ENCODE assay signal across 15 mouse cellular contexts in genomic region chr8:90825459-90825871, GRCm38 (mm10). TPM values are rescaled to one million over a fixed set of nuclear protein-coding genes. Genes with fewer than 3 reads are reported as not detected.
DNase-seq lines count a peak whose midpoint lies in the region; ATAC-seq lines count a peak whose summit lies in the region.
"Had no signal": no experiment of that assay in that cellular context is flagged by ENCODE, and none has a peak within 500 bp of the region (broad histone marks: within the 10 kb centered on the region; RNA-seq: fewer than 3 reads in every experiment).

No protein-coding gene starts in this region.

- no peak overlapping the region for H3K9ac ChIP-seq in intestine, embryonic 14.5 days (ENCODE audit: low read length)
- no peak overlapping the region for H3K9ac ChIP-seq in stomach, embryonic 15.5 days
- H3K9ac ChIP-seq: embryonic facial prominence, embryonic 12.5 days; neural tube, embryonic 15.5 days had no signal

- H3K4me2 ChIP-seq in intestine, embryonic 14.5 days (ENCODE audit: low read length) = no peak overlapping the region
- peak overlapping the region; percentile 40 for H3K4me2 ChIP-seq in stomach, embryonic 15.5 days
- H3K4me2 ChIP-seq: embryonic facial prominence, embryonic 12.5 days; neural tube, embryonic 15.5 days had no signal

- peaks cover 27% of the 10 kb centered on the region for H3K4me1 ChIP-seq in erythroblast, embryonic 14.5 days (ENCODE audit: control insufficient read depth)
- peaks cover 12% of the 10 kb centered on the region; the same call in 1 of the 2 replicates for H3K4me1 ChIP-seq in intestine, embryonic 14.5 days (replicated peaks; ENCODE audit: control insufficient read depth, insufficient read depth, low read length)
- H3K4me1 ChIP-seq in stomach, embryonic 15.5 days = peaks cover 9% of the 10 kb centered on the region; the same call in 1 of the 2 replicates
- H3K4me1 ChIP-seq in forebrain, embryonic 10.5 days = peaks cover 22% of the 10 kb centered on the region

- WGBS in intestine, embryonic 14.5 days = 67% methylated on average over 9 of the region's 9 CpGs
- 67% methylated on average over 9 of the region's 9 CpGs for WGBS in stomach, embryonic 15.5 days
- WGBS in forebrain, embryonic 10.5 days = 84% methylated on average over 9 of the region's 9 CpGs

- no peaks in the 10 kb centered on the region for H3K9me3 ChIP-seq in erythroblast, embryonic 14.5 days (ENCODE audit: control insufficient read depth, low read length)
- H3K9me3 ChIP-seq in intestine, embryonic 14.5 days (ENCODE audit: control insufficient read depth, low read length) = no peaks in the 10 kb centered on the region
- no peaks in the 10 kb centered on the region for H3K9me3 ChIP-seq in stomach, embryonic 15.5 days
- H3K9me3 ChIP-seq in forebrain, embryonic 10.5 days = no peaks in the 10 kb centered on the region
- H3K9me3 ChIP-seq: embryonic facial prominence, embryonic 12.5 days; neural tube, embryonic 15.5 days had no signal

- intact Hi-C loops in heart, postnatal 10 days (cut with DNase I) = no loop called here

- no peaks in the 10 kb centered on the region for H3K27me3 ChIP-seq in erythroblast, embryonic 14.5 days (ENCODE audit: control insufficient read depth)
- H3K27me3 ChIP-seq in intestine, embryonic 14.5 days (replicated peaks; ENCODE audit: control insufficient read depth, insufficient read depth, low read length) = no peaks in the 10 kb centered on the region
- no peaks in the 10 kb centered on the region for H3K27me3 ChIP-seq in stomach, embryonic 15.5 days (replicated peaks)
- H3K27me3 ChIP-seq in forebrain, embryonic 10.5 days (ENCODE audit: poor library complexity, severe bottlenecking) = peaks cover 4% of the 10 kb centered on the region; the same call in 1 of the 2 replicates
- H3K27me3 ChIP-seq: embryonic facial prominence, embryonic 12.5 days; neural tube, embryonic 15.5 days had no signal

- no peak for ATAC-seq in erythroblast, adult 5-6 weeks (replicated peaks; ENCODE audit: low FRiP score, poor library complexity, severe bottlenecking)
- peak; percentile 41 for ATAC-seq in intestine, embryonic 14.5 days (replicated peaks; ENCODE audit: low FRiP score, low TSS enrichment, low read depth)
- peak; percentile 25 for ATAC-seq in stomach, embryonic 15.5 days (ENCODE audit: insufficient read depth, low FRiP score, low read depth)
- ATAC-seq: midbrain, embryonic 16.5 days had no signal

- peak overlapping the region; percentile 12 for H3K4me3 ChIP-seq in erythroblast, embryonic 14.5 days (replicated peaks)
- H3K4me3 ChIP-seq in intestine, embryonic 14.5 days (ENCODE audit: low read depth, low read length) = no peak overlapping the region
- no peak overlapping the region for H3K4me3 ChIP-seq in stomach, embryonic 15.5 days (replicated peaks)
- H3K4me3 ChIP-seq in forebrain, embryonic 10.5 days = no peak overlapping the region
- H3K4me3 ChIP-seq: embryonic facial prominence, embryonic 12.5 days; neural tube, embryonic 15.5 days had no signal

- H3K36me3 ChIP-seq in erythroblast, embryonic 14.5 days (ENCODE audit: control insufficient read depth) = no peaks in the 10 kb centered on the region
- no peaks in the 10 kb centered on the region for H3K36me3 ChIP-seq in intestine, embryonic 14.5 days (ENCODE audit: control insufficient read depth, insufficient read depth, low read length)
- H3K36me3 ChIP-seq in stomach, embryonic 15.5 days = no peaks in the 10 kb centered on the region
- H3K36me3 ChIP-seq in forebrain, embryonic 10.5 days (replicated peaks) = no peaks in the 10 kb centered on the region
- H3K36me3 ChIP-seq: embryonic facial prominence, embryonic 12.5 days; neural tube, embryonic 15.5 days had no signal

- DNase-seq in intestine, embryonic 14.5 days (ENCODE audit: low spot score) = peak; percentile 62
- peak; percentile 75 to 81 for DNase-seq in kidney, postnatal 36 days
- DNase-seq in forebrain, embryonic 10.5 days (ENCODE audit: extremely low spot score, low spot score) = no peak
- no peak for DNase-seq in spleen, postnatal 36 days (ENCODE audit: low spot score in 2 of 2)
- DNase-seq in heart, postnatal 10 days = no peak
- DNase-seq: cerebellum, adult 9-11 months; heart, adult 11 months; heart, postnatal 14 days had no signal

- no peak overlapping the region for H3K27ac ChIP-seq in intestine, embryonic 14.5 days (ENCODE audit: low read depth)
- H3K27ac ChIP-seq in stomach, embryonic 15.5 days = peak overlapping the region; percentile 67
- H3K27ac ChIP-seq in forebrain, embryonic 10.5 days = no peak overlapping the region
- H3K27ac ChIP-seq: embryonic facial prominence, embryonic 12.5 days; neural tube, embryonic 15.5 days had no signal

RNA-seq across cellular contexts. Expression of gene Chd9, which starts 2.7 kb away (rescaled TPM):
- polyA plus RNA-seq in erythroblast, embryonic 14.5 days (2012) = 0.03 and 0.08 TPM in 2 replicates
- total RNA-seq in erythroblast, adult 5-6 weeks (2015; ENCODE audit: low replicate concordance) = 47.5 and 64.2 TPM in 2 replicates
- total RNA-seq in erythroblast, adult 5-6 weeks (2017; ENCODE audit: low replicate concordance) = 49.6 and 56.0 TPM in 2 replicates
- 103 and 120 TPM in 2 replicates for polyA plus RNA-seq in intestine, embryonic 14.5 days (2014; fragmentation: Nextera tagmentation; extraction: Ambion mirVana)
- polyA plus RNA-seq in stomach, embryonic 15.5 days (2015; fragmentation: Nextera tagmentation; extraction: Ambion mirVana) = 185 and 189 TPM in 2 replicates
- polyA plus RNA-seq in forebrain, embryonic 10.5 days (2016; fragmentation: Nextera tagmentation; extraction: Ambion mirVana) = 28.4 and 33.4 TPM in 2 replicates
- total RNA-seq in heart, postnatal 10 days (2021) = 10 to 100 TPM; 47.9 to 51.0 TPM

RNA-seq across cellular contexts. Expression of gene Gm19935, which starts 8.3 kb away (rescaled TPM):
- not detected in 2 replicates for polyA plus RNA-seq in erythroblast, embryonic 14.5 days (2012)
- not detected in 2 replicates for total RNA-seq in erythroblast, adult 5-6 weeks (2015; ENCODE audit: low replicate concordance)
- total RNA-seq in erythroblast, adult 5-6 weeks (2017; ENCODE audit: low replicate concordance) = not detected in 2 replicates
- not detected in 2 replicates for polyA plus RNA-seq in intestine, embryonic 14.5 days (2014; fragmentation: Nextera tagmentation; extraction: Ambion mirVana)
- polyA plus RNA-seq in stomach, embryonic 15.5 days (2015; fragmentation: Nextera tagmentation; extraction: Ambion mirVana) = not detected in 2 replicates
- not detected in 2 replicates for polyA plus RNA-seq in forebrain, embryonic 10.5 days (2016; fragmentation: Nextera tagmentation; extraction: Ambion mirVana)
- total RNA-seq in heart, postnatal 10 days (2021) = not detected
- total RNA-seq: adrenal gland, adult 18-20 months had no signal
- polyA plus RNA-seq: embryonic facial prominence, embryonic 12.5 days had no signal

Comparison
In these comparisons a context has a peak if more than half of its experiments do, and no peak if none do; other contexts are left out.
1. DNase-seq: peak in intestine, embryonic 14.5 days (single experiment) and kidney, postnatal 36 days (2 of 2); none in forebrain, embryonic 10.5 days (single experiment), spleen, postnatal 36 days (0 of 2) and heart, postnatal 10 days (0 of 2).
2. RNA of gene Chd9, which starts 2.7 kb away (polyA plus RNA-seq): 185 to 189 TPM in stomach, embryonic 15.5 days, 103 to 120 TPM in intestine, embryonic 14.5 days and 28.4 to 33.4 TPM in forebrain, embryonic 10.5 days; 0.03 to 0.08 TPM in erythroblast, embryonic 14.5 days; every median in the first group is over 10 times any median in the second.